Mouse (Mus musculus) spleen, embryonic (tissue): ENCODE data around the gene Prune2.
"Not testable (repeated sequence)": the region's sequence is repeated elsewhere in the genome, so short reads cannot be mapped to it uniquely, and the experiment has no call there.

Experiments used
- CTCF ChIA-PET: fragments of 350-600 bp; sonication (Branson Sonifier 250); formaldehyde crosslinking; loops from one replicate; lab custom pipeline; 2022; lab: Charles Lee

Gene Prune2

GRCm38 (mm10) chr19:17174501-17174900 is 218.6 kb downstream of the Prune2 start:
- CTCF ChIA-PET: not testable (repeated sequence)

- CTCF ChIA-PET: no interaction called here
These were observed 224.6 kb downstream of the Prune2 start for GRCm38 (mm10) chr19:17180506-17180905.

GRCm38 (mm10) chr19:17194730-17195129 is 238.8 kb downstream of the Prune2 start:
- CTCF ChIA-PET: no interaction called here

- CTCF ChIA-PET: no interaction called here
These were observed 243.1 kb downstream of the Prune2 start for GRCm38 (mm10) chr19:17199059-17199458.

- CTCF ChIA-PET: interaction anchor here (0.5 kb wide), 1 partner anchor 20 kb away, joined by 3 read pairs; no protein-coding TSS in a partner anchor
These were observed 251.2 kb downstream of the Prune2 start for GRCm38 (mm10) chr19:17207141-17207540.

GRCm38 (mm10) chr19:17210541-17210940 is 254.6 kb downstream of the Prune2 start:
- CTCF ChIA-PET: no interaction called here

- CTCF ChIA-PET: no interaction called here
These were observed 259.1 kb downstream of the Prune2 start for GRCm38 (mm10) chr19:17214896-17215520.

- CTCF ChIA-PET: interaction anchor here (0.6 kb wide), 1 partner anchor 102 kb away, joined by 3 read pairs; no protein-coding TSS in a partner anchor
These were observed 262.3 kb downstream of the Prune2 start for GRCm38 (mm10) chr19:17218195-17218594.

GRCm38 (mm10) chr19:17223801-17224200 is 267.9 kb downstream of the Prune2 start:
- CTCF ChIA-PET: no interaction called here

- CTCF ChIA-PET: interaction anchor here (0.6 kb wide), 1 partner anchor 10 kb away, joined by 6 read pairs; no protein-coding TSS in a partner anchor
These were observed 269.7 kb downstream of the Prune2 start for GRCm38 (mm10) chr19:17225570-17226083.

- CTCF ChIA-PET: interaction anchor here (0.6 kb wide), 1 partner anchor 10 kb away, joined by 6 read pairs; no protein-coding TSS in a partner anchor
These were observed 270.2 kb downstream of the Prune2 start for GRCm38 (mm10) chr19:17226096-17226495.

- CTCF ChIA-PET: no interaction called here
These were observed 274.1 kb downstream of the Prune2 start for GRCm38 (mm10) chr19:17230013-17230412.

GRCm38 (mm10) chr19:17238471-17238870 is 282.6 kb downstream of the Prune2 start:
- CTCF ChIA-PET: no interaction called here

- CTCF ChIA-PET: no interaction called here
These were observed 284.5 kb downstream of the Prune2 start for GRCm38 (mm10) chr19:17240170-17241077.

- CTCF ChIA-PET: no interaction called here
These were observed 285.3 kb downstream of the Prune2 start for GRCm38 (mm10) chr19:17241206-17241605.

GRCm38 (mm10) chr19:17242962-17243361 is 287.0 kb downstream of the Prune2 start:
- CTCF ChIA-PET: no interaction called here

GRCm38 (mm10) chr19:17244544-17244943 is 288.6 kb downstream of the Prune2 start:
- CTCF ChIA-PET: no interaction called here

GRCm38 (mm10) chr19:17247352-17247925 is 291.5 kb downstream of the Prune2 start:
- CTCF ChIA-PET: no interaction called here

- CTCF ChIA-PET: no interaction called here
These were observed 293.8 kb downstream of the Prune2 start for GRCm38 (mm10) chr19:17249691-17250090.

GRCm38 (mm10) chr19:17250801-17251200 is 294.9 kb downstream of the Prune2 start:
- CTCF ChIA-PET: no interaction called here

GRCm38 (mm10) chr19:17251453-17251852 is 295.5 kb downstream of the Prune2 start:
- CTCF ChIA-PET: no interaction called here

GRCm38 (mm10) chr19:17252845-17253244 is 296.9 kb downstream of the Prune2 start:
- CTCF ChIA-PET: interaction anchor here (0.6 kb wide), 1 partner anchor 40 kb away, joined by 4 read pairs; no protein-coding TSS in a partner anchor
